Mouse (Mus musculus) embryonic stem cell, embryonic (primary cell): ENCODE measurements around the gene Spock2.

Experiments used
- CTCF ChIA-PET, 4 experiments: fragments of 300-600 bp in 2 of 4; fragments of 350-600 bp in 2 of 4; sonication (Branson Sonifier 250); formaldehyde crosslinking; loops; one replicate each; lab custom pipeline; 2022; ENCODE audit warnings: inconsistent platforms in 2 of 4; lab: Charles Lee
- POLR2A ChIA-PET, 4 experiments: fragments of 300-600 bp in 2 of 4; fragments of 350-600 bp in 2 of 4; sonication (Branson Sonifier 250); formaldehyde crosslinking; loops; one replicate each; lab custom pipeline; 2022; ENCODE audit warnings: antibody characterized with exemption in 4 of 4, inconsistent platforms in 1 of 4; lab: Charles Lee

Spock2 gene

DNA sequence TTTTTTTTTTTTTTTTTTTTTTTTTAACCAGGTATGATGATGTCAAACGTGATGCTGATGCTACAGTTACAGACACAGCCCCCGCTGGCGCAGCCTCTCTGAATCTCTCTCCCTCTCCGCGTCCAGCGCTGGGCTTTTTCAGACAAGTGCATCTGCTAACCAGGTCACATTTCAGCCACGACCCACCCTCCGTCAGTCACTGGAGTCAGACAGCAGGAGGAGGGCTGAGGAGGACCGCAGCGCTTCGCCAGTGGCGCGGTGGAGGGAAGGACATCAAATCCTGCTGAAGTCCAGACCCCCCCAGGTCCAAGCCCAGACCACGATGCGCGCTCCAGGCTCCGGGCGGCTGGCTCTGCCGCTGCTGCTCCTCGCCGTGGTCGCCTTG lies at the start of gene Spock2:
Gene Spock2 (plus strand): TSS at position 74 of the 385 bp plus-strand sequence.
- POLR2A ChIA-PET: interaction anchor here in 3 of 4 experiments (0.6 to 1.4 kb wide), 5 partner anchors 18 to 207 kb away, joined by 3 to 7 read pairs (median 4); no protein-coding TSS in a partner anchor
- CTCF ChIA-PET: interaction anchor here (0.6 to 2.3 kb wide), 8 partner anchors 10 to 384 kb away, joined by 3 to 13 read pairs (median 7); partner anchors contain the start of gene Chst3 (in 1 of the 4)

DNA sequence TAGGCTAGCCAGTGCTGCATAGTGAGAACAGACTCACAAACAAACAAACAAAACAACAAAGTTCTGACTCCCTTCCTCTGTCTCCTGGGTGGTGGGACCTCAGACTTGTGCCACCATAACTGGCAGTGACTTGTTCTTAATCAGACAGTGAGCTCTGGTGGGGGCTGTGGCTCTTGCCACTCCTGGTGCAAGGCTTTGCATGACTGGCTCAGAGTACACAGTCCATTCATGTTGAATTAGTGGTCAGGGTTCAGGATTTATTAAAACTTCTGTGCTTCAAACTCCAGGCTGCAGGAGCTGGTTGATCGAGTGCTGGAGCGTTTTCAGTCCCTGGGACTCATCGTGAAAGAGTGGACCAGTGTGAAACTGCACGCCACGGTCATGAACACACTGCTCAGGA lies 43.8 kb upstream of the Spock2 start:
- ChIA-PET POLR2A (interaction anchor here in 1 of 4 experiments (0.8 kb wide), 1 partner anchor 29 kb away, joined by 4 read pairs; no protein-coding TSS in a partner anchor), CTCF (interaction anchor here in 1 of 4 experiments (1.4 kb wide), 1 partner anchor 16 kb away, joined by 3 read pairs; no protein-coding TSS in a partner anchor)

DNA sequence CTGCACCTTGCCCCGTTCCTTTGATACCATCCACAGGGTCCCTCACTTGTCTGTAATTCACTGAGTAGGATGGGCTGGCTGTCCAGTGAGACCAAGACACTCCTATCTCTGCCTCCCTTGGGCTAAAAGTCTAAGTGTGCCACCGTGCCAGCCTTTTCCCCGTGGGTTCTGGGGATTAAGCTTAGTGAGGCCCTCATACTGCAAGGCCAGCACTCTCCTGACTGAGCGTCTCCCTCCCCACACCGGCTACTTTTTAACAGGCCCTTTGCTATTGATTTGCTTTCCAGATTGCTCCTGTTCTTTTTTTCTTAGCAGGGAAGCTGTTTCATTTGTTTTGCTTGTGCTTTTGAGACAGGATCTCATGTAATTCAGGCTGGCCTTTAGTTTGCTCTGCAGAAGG lies 43.1 kb upstream of the Spock2 start:
- POLR2A ChIA-PET: interaction anchor here in 1 of 4 experiments (0.8 to 1.9 kb wide), 4 partner anchors 13 to 164 kb away, joined by 4 to 6 read pairs (median 4); no protein-coding TSS in a partner anchor
- CTCF ChIA-PET: interaction anchor here in 1 of 4 experiments (0.9 to 1.4 kb wide), 2 partner anchors 43 to 44 kb away, joined by 3 read pairs; no protein-coding TSS in a partner anchor

DNA sequence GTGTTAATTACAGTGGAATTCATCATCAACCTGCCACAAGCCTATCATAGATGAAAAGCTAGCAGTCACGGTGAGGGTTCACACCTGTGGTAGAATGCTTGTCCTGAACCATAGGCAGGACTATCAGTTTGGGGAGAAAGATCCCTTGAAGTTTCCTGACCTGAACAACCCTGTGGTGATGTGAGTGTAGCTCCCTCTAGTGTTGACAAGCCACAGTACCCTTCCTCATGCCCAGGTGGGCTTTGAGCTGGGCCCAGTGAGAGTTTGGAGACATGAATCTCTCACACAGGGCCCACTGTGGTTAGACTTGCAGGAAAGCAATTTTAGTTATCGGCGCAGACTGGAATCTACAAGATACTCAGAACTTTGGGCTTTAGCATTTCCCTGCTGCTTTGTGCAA lies 39.5 kb upstream of the Spock2 start:
- CTCF ChIA-PET: interaction anchor here (0.5 to 2.1 kb wide), 73 partner anchors 8 to 399 kb away, joined by 3 to 28 read pairs (median 4); partner anchors contain the start of genes Anapc16 (in 1 of the 4), Ascc1 (in 1 of the 4) and Ddit4 (in 1 of the 4)

DNA sequence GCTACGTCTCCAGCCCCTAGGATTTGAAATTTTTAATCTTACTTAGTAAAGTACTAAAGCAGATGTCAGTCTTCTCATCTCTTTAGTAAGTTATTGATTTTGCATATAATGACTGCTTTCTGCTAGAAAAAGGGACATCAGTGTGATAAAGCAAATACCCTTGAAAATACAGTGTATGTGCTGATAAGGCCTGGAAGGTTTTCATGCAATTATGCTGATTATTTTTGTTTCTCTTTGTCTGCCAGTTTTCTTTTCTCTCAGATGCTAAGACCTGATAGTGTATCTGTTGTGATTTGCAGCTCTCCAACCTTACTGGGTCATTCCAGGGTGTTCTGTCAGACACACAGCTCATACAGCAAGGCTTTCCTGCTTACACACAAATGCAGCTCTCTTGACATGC lies 30.9 kb upstream of the Spock2 start:
- POLR2A ChIA-PET: interaction anchor here in 2 of 4 experiments (0.6 to 1.5 kb wide), 3 partner anchors 8 to 60 kb away, joined by 3 to 4 read pairs (median 4); no protein-coding TSS in a partner anchor
- CTCF ChIA-PET: interaction anchor here in 3 of 4 experiments (0.7 to 1.6 kb wide), 3 partner anchors 9 to 180 kb away, joined by 4 to 5 read pairs (median 5); no protein-coding TSS in a partner anchor

More for the DNA sequence above, 39.5 kb upstream of the Spock2 start:
- POLR2A ChIA-PET: interaction anchor here in 2 of 4 experiments (0.6 to 1.3 kb wide), 5 partner anchors 9 to 743 kb away, joined by 3 to 4 read pairs (median 4); partner anchors contain the start of gene P4ha1 (in 1 of the 2)

DNA sequence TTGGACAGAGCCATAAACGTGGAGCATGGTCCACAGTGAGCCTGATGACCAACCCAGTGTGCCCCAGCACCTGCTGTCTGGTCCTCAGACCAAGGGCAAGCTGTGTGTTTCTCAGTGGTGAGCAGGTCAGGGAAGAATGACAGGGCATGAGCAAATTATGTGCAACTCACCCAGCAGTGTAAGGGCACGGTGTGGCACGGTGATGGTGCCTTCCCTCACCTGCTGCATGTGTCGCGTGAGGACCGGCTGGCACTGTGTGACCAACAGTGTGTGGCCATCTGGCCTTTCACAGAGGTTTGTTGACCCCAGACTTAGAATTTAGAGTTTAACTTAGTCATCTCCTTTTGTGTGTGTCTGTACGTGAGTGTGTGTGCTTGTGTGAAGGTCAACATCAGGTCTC lies 28.8 kb upstream of the Spock2 start:
- ChIA-PET POLR2A (no interaction called here), CTCF (interaction anchor here in 2 of 4 experiments (0.6 to 1.2 kb wide), 2 partner anchors 114 to 177 kb away, joined by 3 read pairs; no protein-coding TSS in a partner anchor)

DNA sequence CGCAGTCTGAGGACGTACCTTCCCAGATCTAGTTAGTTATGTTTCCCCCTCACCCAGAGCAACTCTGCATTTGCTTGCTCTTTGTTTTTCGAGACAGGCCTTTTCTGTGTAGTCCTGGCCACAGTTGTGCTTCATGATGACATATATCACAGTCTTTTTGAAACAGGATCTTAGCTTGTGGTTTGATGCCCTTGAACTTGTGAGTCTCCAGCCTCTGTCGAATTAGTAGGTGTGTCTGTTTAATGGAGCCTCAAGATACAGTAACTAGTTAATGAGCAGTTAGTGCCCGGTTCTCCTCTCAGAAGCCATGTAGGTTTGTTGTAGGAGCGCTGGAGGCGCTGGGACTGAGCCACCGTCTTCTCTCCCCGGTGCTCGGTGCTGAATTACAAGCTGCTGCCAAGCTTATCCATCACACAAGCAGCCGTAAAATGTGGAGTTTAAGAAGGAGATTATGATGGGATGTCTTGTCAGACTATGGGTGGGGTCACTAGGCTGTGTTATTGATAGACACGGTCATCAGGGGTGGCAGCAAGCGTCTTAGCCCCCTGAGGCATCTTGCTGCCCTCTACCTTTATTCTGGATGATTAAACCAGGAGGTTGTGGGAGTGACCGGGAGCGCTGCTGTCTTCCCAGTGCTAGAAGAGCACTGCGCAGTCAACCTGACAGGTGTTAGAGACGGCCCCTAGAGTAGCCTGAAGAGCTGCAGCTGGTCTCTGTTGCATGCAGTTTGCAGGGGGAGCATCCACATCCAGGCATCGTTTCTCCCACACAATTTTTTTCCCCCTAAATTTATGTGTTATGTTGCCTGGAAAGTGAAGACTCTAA lies 28.1 kb upstream of the Spock2 start:
- POLR2A ChIA-PET: interaction anchor here in 1 of 4 experiments (0.6 kb wide), 1 partner anchor 28 kb away, joined by 7 read pairs; the partner anchor contains the start of gene Spock2
- CTCF ChIA-PET: interaction anchor here in 3 of 4 experiments (0.6 to 1.8 kb wide), 4 partner anchors 11 to 683 kb away, joined by 3 to 5 read pairs (median 5); no protein-coding TSS in a partner anchor

DNA sequence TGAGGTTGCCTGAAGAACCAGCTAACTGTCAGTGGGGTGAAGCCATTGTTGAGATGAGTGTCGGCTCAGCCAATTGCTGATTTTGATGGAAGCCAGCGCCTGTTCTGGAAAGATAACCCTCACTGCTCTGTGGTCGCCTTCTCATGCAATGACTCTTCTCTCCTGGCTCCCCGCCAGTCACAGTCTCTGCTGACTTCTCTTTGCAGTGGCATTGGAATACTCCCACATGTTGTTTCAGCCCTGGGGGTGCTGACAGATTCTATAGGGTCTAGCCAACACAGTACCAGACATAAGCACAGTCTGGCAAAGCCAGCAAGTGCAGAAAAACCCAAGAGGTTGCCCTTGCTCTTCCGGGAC lies 27.5 kb upstream of the Spock2 start:
- POLR2A ChIA-PET: interaction anchor here in 1 of 4 experiments (0.6 kb wide), 1 partner anchor 27 kb away, joined by 7 read pairs; the partner anchor contains the start of gene Spock2
- CTCF ChIA-PET: interaction anchor here in 3 of 4 experiments (0.6 to 1.8 kb wide), 3 partner anchors 12 to 682 kb away, joined by 5 read pairs; no protein-coding TSS in a partner anchor

DNA sequence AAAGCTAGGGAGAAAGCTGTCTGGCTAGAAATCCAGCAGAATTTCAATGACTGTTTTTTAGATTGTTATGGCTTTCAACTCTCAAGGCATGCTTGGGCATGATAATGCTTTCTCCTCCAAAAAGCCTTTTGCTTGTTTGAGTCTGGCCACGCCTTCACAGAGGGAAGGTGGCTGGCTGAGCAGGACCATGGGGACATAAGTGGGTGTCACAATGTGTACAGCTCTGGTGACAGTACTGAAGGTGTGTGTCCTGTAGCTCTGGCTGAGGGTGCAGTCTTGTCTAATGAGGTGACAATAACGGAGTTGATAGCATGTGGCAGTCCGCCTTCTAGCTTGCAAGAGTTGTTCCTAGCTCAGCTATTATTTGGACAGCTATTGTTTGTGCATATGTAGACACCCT lies 25.8 kb upstream of the Spock2 start:
- ChIA-PET POLR2A (interaction anchor here in 2 of 4 experiments (0.6 to 0.8 kb wide), 2 partner anchors 27 to 130 kb away, joined by 3 to 4 read pairs; no protein-coding TSS in a partner anchor), CTCF (interaction anchor here (0.6 to 3.1 kb wide), 8 partner anchors 13 to 185 kb away, joined by 3 to 13 read pairs (median 4); no protein-coding TSS in a partner anchor)

DNA sequence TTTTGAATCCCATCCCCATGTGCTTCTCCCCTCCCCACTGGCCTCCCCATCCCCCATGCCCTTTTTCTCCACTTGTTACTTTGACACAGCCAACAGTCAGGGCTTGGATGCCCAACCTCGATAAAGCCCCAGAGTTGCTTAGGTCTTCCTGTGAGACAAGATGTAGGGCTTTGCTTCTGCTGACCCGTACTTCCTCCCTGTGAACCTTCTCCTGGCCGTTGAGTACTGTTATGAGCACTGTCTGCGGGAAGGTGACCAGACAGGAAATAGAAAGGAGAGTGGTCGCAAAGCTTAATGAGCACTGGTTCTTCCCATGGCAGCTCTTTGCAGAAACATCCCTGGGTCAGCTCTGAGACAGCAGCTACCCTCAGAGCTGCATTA lies 25.4 kb upstream of the Spock2 start:
- CTCF ChIA-PET: interaction anchor here (0.6 to 3.1 kb wide), 7 partner anchors 14 to 186 kb away, joined by 3 to 13 read pairs (median 4); no protein-coding TSS in a partner anchor
- POLR2A ChIA-PET: interaction anchor here in 2 of 4 experiments (0.6 to 0.8 kb wide), 2 partner anchors 27 to 130 kb away, joined by 3 to 4 read pairs; no protein-coding TSS in a partner anchor

DNA sequence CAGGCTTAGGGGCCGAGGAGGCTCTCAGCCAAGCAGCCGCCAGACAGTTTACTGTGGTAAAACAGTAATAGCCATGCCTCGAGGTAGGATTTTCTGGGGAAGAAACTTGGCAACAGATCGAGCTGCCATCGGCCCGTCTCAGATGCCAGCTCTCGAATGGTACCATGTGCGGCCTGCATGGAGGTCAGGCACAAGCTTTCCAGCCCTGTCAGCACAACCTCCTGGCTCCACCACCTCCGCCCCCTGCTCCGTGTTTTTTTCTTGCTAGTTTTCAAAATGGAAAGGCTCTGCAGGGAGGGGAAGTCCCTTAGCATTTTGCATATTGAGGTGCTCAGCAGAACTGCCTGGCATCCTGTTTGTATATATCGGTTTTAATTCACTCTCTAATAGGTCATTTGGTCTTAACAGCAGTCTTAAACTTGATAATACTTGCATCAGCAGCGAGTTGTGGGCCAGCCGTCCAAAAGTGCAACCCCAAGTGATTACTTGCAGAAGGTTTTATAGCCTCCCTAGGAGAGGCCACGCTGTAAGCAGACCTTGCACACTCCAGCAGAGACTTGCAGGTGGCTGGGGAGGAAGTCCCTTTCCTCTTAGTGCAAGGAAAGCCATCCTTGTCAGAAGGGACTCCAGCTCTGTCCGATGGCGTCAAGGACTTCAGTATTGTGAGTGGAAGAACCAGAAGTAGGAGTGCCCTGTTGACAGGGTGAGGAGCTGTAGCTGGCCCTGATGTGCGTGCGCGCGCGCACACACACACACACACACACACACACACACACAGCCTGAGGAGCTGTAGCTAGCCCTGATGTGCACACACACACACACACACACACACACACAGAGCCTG lies 24.8 kb upstream of the Spock2 start:
- ChIA-PET CTCF (interaction anchor here (0.5 to 3.1 kb wide), 13 partner anchors 14 to 1452 kb away, joined by 3 to 13 read pairs (median 4); no protein-coding TSS in a partner anchor), POLR2A (interaction anchor here (0.6 to 1.4 kb wide), 6 partner anchors 26 to 504 kb away, joined by 3 to 4 read pairs (median 3); partner anchors contain the start of gene Ddit4 (in 1 of the 4))

DNA sequence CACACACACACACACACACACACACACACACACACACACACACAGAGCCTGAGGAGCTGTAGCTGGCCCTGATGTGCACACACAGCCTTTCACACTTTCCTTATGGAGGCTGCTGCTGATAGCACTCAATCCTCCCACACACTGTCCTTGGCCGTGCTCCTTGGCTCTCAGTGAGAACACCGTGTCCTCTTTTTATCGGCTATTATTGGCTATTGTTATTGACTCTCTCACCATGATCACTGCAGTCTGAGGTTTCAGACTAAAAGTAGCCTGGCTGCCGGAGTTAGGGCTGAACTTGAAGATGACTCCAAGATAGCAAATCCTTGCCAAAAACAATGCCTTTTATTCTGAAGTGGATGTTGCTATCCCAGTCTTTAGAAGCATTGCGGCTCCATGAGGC lies 24.1 kb upstream of the Spock2 start:
- POLR2A ChIA-PET: interaction anchor here in 2 of 4 experiments (0.6 to 1.4 kb wide), 3 partner anchors 58 to 401 kb away, joined by 3 to 4 read pairs (median 3); partner anchors contain the start of gene Ddit4 (in 1 of the 2)
- CTCF ChIA-PET: interaction anchor here (0.6 to 3.1 kb wide), 7 partner anchors 15 to 187 kb away, joined by 3 to 13 read pairs (median 4); no protein-coding TSS in a partner anchor

DNA sequence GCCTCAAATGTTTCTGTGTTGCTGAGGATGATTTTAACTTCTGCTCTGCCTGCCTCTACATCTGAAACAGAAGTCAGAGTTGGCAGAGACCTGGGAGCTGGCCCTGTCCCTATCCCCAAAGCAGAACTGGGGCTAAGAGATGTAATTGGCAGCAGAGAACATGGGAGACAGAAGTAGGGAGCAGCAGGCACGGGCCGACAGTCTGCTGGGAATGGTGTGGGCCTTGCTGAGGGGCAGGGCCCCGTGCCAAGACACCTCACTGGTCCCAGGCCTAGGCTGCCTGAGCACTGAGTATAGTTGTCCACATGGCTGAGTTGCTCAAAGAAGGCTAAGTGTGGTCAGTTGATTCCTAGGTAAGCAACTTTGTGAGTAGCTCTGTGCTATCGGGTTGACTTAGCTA lies 22.0 kb upstream of the Spock2 start:
- POLR2A ChIA-PET: interaction anchor here in 1 of 4 experiments (0.7 kb wide), 1 partner anchor 46 kb away, joined by 3 read pairs; no protein-coding TSS in a partner anchor
- CTCF ChIA-PET: no interaction called here

DNA sequence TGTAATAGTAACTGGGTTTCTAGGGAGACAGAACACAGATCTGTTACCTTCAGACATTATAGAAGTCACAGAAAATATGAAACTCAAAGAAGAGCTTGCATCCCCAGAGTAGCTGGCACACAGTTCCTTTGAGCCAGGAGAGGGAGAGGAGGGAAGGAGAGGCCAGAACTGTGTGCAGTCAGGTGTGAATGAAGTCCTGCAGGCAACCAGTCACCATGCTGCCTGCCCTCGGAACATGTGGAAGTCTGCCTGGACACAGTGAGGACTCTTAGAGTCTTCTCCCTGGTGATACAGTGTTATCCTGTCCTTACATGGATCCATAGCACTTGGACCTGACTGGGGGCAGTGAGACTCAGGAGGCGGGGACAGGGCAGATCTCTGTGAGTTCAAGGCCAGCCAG lies 13.7 kb upstream of the Spock2 start:
- POLR2A ChIA-PET: interaction anchor here in 1 of 4 experiments (1.5 kb wide), 1 partner anchor 11 kb away, joined by 6 read pairs; no protein-coding TSS in a partner anchor

DNA sequence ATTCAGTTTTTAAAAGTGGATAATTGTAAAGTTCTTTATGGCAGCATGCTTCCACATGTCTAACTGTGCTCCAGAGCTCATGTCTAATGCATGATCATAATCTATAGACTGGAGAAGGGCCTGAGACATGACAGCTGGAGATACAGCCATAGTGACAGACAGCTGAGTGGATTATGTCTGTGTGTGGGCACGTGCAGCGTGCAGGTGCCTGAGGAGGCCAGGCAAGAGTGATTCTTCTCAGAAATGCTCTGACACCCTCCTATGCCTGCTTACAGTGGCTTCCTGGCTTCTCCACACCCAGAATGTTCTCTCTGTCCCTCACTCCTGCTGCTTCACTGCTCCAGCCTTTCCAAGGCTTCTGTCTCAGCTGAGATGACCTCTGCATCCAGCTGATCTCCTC lies 12.3 kb upstream of the Spock2 start:
- CTCF ChIA-PET: interaction anchor here in 2 of 4 experiments (1.0 to 1.3 kb wide), 2 partner anchors 22 to 30 kb away, joined by 3 to 4 read pairs; no protein-coding TSS in a partner anchor
- POLR2A ChIA-PET: interaction anchor here in 1 of 4 experiments (1.5 kb wide), 1 partner anchor 14 kb away, joined by 3 read pairs; no protein-coding TSS in a partner anchor

More for the DNA sequence above, 13.7 kb upstream of the Spock2 start:
- CTCF ChIA-PET: no interaction called here

DNA sequence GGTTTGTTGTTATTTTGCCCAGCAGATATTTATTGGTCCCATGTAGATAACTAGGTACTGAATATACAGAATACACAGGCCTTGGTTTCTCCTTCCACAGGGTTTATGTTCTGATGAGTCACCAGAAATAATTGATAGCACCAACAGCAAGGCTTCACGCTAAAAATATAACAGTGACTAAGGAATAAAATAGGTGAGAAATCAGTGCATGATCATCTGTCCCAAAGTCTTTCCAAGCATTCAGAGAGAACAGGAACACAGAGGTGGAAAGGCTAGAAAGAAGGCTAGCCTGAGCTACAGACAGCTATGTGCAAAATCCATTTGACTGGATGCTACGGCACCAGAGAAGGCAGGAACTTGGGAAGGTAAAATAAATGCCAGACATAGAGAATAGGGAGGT lies 10.5 kb upstream of the Spock2 start:
- ChIA-PET CTCF (no interaction called here), POLR2A (interaction anchor here in 1 of 4 experiments (0.7 kb wide), 1 partner anchor 9 kb away, joined by 3 read pairs; no protein-coding TSS in a partner anchor)

DNA sequence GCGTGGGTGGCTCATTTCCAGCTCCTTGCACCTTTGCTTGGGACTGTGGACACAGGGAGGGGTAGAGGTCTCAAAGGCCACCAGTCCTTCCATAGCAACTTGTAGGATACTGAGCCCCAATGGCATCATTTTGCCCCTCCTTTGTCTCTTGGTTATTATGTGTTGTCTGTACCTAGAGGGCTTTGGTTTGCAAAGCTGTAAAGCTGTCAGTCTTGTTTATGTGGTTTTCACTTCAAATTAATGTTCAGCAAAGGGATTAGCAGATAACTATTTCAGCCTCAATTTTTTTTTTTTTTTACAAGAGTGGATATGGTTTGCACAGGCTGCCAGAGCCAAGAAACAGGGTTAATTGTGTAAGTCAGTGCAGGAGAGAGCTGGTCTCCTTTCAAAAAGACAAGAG lies 9.7 kb upstream of the Spock2 start:
- ChIA-PET CTCF (interaction anchor here in 1 of 4 experiments (1.8 kb wide), 1 partner anchor 28 kb away, joined by 5 read pairs; no protein-coding TSS in a partner anchor), POLR2A (interaction anchor here in 1 of 4 experiments (0.5 to 1.9 kb wide), 2 partner anchors 11 to 122 kb away, joined by 3 to 6 read pairs; no protein-coding TSS in a partner anchor)
